Mouse (Mus musculus) liver, embryonic 14.5 days (tissue): ENCODE measurements around the gene Spats2. TPM values are rescaled to one million over a fixed set of nuclear protein-coding genes. Genes with fewer than 3 reads are reported as not detected.
"Not testable (repeated sequence)": the region's sequence is repeated elsewhere in the genome, so short reads cannot be mapped to it uniquely, and the experiment has no call there.

ENCODE experiments used
- ATAC-seq: fragments of 200-750 bp; cut with Nextera tagmentation; 2 replicates; pipeline ENCODE4 v1.8.0; 2017; ENCODE audit warnings: moderate number of reproducible peaks, mild to moderate bottlenecking, moderate library complexity; ENCODE audit not compliant: insufficient read depth
- DNase-seq, 3 experiments: peaks; one replicate each; pipeline ENCODE4 v3.0.0-alpha.2; 2012 to 2013; ENCODE audit warnings: low read depth in 3 of 3, low spot score in 3 of 3
- H3K27ac ChIP-seq: fragments of 300-500 bp; sonication (generic); 2 replicates; pipeline ENCODE4 v1.5.1; 2014; ENCODE audit warnings: moderate library complexity, mild to moderate bottlenecking, control low read depth, inconsistent platforms
- H3K27me3 ChIP-seq: fragments of 300-500 bp; sonication (generic); 2 replicates; pipeline ENCODE4 v1.6.1; 2014; ENCODE audit warnings: mild to moderate bottlenecking, low read length, moderate library complexity; ENCODE audit not compliant: control insufficient read depth, insufficient read depth
- H3K36me3 ChIP-seq: fragments of 300-500 bp; sonication (generic); replicated peaks from 2 replicates; pipeline ENCODE4 v1.6.1; 2014; ENCODE audit warnings: low read depth; ENCODE audit not compliant: control insufficient read depth, insufficient read depth
- H3K4me1 ChIP-seq, 2 experiments: fragments of 200-500 bp in 1 of 2; fragments of 300-500 bp in 1 of 2; sonication (generic) in 1 of 2; replicated peaks; 2 replicates each; pipeline ENCODE4 v1.6.1; 2012 to 2014; ENCODE audit warnings: antibody characterized with exemption in 1 of 2, inconsistent platforms in 1 of 2, low read length in 1 of 2; ENCODE audit not compliant: control insufficient read depth in 2 of 2, insufficient read depth in 2 of 2
- H3K4me2 ChIP-seq: fragments of 300-500 bp; sonication (generic); 2 replicates; pipeline ENCODE4 v1.6.1; 2014; ENCODE audit warnings: low read depth, mild to moderate bottlenecking, control low read depth, moderate library complexity
- H3K4me3 ChIP-seq, 2 experiments: fragments of 200-500 bp in 1 of 2; fragments of 300-500 bp in 1 of 2; sonication (generic) in 1 of 2; 2 replicates each; pipeline ENCODE4 v1.5.1; 2012 to 2014; ENCODE audit warnings: low read depth in 2 of 2, low read length in 2 of 2, mild to moderate bottlenecking in 2 of 2, control low read depth in 1 of 2, inconsistent platforms in 1 of 2, moderate library complexity in 1 of 2; ENCODE audit not compliant: insufficient read depth in 1 of 2
- H3K9ac ChIP-seq: fragments of 300-500 bp; sonication (generic); replicated peaks from 2 replicates; pipeline ENCODE4 v1.6.1; 2014; ENCODE audit warnings: mild to moderate bottlenecking, control low read depth, moderate library complexity
- H3K9me3 ChIP-seq: fragments of 300-500 bp; sonication (generic); 2 replicates; pipeline ENCODE4 v1.6.1; 2016; ENCODE audit warnings: low read length, mixed read lengths; ENCODE audit not compliant: control insufficient read depth
- CTCF ChIP-seq: IDR thresholded peaks from 2 replicates; pipeline ENCODE4 v1.5.1; 2016; ENCODE audit warnings: antibody characterized with exemption, low read depth, control low read depth
- EP300 ChIP-seq: IDR thresholded peaks from 2 replicates; pipeline ENCODE4 v1.6.1; 2016; ENCODE audit warnings: antibody characterized with exemption, low read depth
- whole genome bisulfite sequencing: fragments of 180-500 bp; shearing (Covaris S2); extraction: QIAGEN DNeasy Blood & Tissue Kit; methylation state at CpG from one replicate; pipeline ENCODE4 v1.1.7; 2014; ENCODE audit not compliant: insufficient replicate concordance; 5-methylcytosine and 5-hydroxymethylcytosine counted together
- polyA plus RNA-seq, 2 experiments: library from polyadenylated mRNA; depleted of rRNA in 1 of 2; stranded (reverse) in 1 of 2; unstranded in 1 of 2; fragments of >200 nt; fragmentation: Nextera tagmentation in 1 of 2; extraction: Ambion mirVana in 1 of 2; gene quantifications; 2 replicates each; pipeline versions ENCODE4 v1.2.1 to v1.2.3; 2012 to 2014

The Spats2 gene
- polyA plus RNA-seq, 2 experiments = 6.7 to 7.7 TPM

DNA sequence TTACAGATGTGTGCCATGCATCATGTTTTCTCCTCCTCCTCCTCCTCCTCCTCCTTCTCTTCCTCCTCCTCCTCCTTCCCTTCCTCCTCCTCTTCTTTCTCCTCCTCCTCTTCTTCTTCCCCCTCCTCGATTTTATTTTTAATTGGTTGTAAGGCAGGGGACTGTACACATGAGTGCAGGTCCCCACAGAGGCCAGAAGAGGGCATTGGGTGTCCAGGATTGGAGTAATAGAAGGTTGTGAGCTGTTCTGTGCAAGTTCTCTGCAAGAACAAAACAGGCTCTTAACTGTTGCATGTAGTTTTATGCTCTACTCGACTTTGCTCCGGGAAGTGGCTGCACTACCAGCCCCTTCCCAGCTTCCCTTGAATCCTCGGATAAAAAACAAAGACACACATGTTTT is 114.4 kb downstream of the Spats2 start:
- no peak overlapping the region for H3K27ac ChIP-seq
- DNase-seq = no peak
- no peaks in the 10 kb centered on the region for H3K27me3 ChIP-seq
- no peak overlapping the region for H3K4me2 ChIP-seq
- H3K4me3 ChIP-seq = no peak overlapping the region
- no peak overlapping the region for H3K9ac ChIP-seq
- TF ChIP-seq EP300 (no peak), CTCF (peak; percentile 42; the same call in 1 of the 2 replicates)
- H3K36me3 ChIP-seq = no peaks in the 10 kb centered on the region; the same call in 1 of the 2 replicates
- no peak for ATAC-seq
- WGBS = 48% methylated on average over 4 of the region's 4 CpGs
- H3K4me1 ChIP-seq = no peaks in the 10 kb centered on the region
- H3K9me3 ChIP-seq = no peaks in the 10 kb centered on the region

GRCm38 (mm10) chr15:99241249-99241648 is 115.5 kb downstream of the Spats2 start:
- H3K27ac ChIP-seq = no peak overlapping the region
- no peak overlapping the region for H3K4me2 ChIP-seq
- WGBS = 70% methylated on average over 4 of the region's 4 CpGs
- H3K4me3 ChIP-seq = no peak overlapping the region
- H3K4me1 ChIP-seq = no peaks in the 10 kb centered on the region
- TF ChIP-seq EP300 = no peak
- TF ChIP-seq CTCF = no peak
- no peak overlapping the region for H3K9ac ChIP-seq
- no peaks in the 10 kb centered on the region for H3K9me3 ChIP-seq
- ATAC-seq = no peak
- no peaks in the 10 kb centered on the region; the same call in 1 of the 2 replicates for H3K36me3 ChIP-seq
- DNase-seq = no peak
- H3K27me3 ChIP-seq = no peaks in the 10 kb centered on the region

DNA sequence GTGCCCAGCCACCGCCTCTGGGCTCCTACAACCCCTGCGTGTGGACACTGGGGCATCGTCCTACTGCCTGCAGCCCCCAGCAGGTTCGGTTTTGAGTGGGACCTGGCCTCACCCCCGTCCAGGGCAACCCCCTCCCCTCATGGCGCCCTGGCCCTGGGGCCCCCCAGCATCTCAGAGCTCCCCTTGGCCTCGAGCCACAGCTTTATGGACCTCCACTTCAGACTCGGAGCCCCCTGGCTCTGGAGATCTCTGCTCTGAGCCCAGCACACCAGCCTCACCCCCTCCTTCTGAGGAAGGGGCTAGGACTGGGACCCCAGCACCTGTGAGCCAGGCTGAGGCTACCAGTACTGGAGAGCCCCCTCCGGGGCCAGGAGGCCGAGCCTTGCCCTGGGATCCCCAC is 116.3 kb downstream of the Spats2 start:
- Histone ChIP-seq H3K4me1 (no peaks in the 10 kb centered on the region), H3K36me3 (no peaks in the 10 kb centered on the region; the same call in 1 of the 2 replicates), H3K9me3 (no peaks in the 10 kb centered on the region), H3K27ac (no peak overlapping the region), H3K9ac (no peak overlapping the region), H3K27me3 (no peaks in the 10 kb centered on the region), H3K4me3 (no peak overlapping the region), H3K4me2 (no peak overlapping the region)
- WGBS = 83% methylated on average over 10 of the region's 10 CpGs
- ATAC-seq (no peak), DNase-seq (no peak)
- TF ChIP-seq EP300 (no peak), CTCF (no peak)

- H3K9me3 ChIP-seq, H3K27ac ChIP-seq, H3K36me3 ChIP-seq, H3K4me3 ChIP-seq, DNase-seq, H3K4me1 ChIP-seq, H3K9ac ChIP-seq, H3K4me2 ChIP-seq, H3K27me3 ChIP-seq, ATAC-seq: not testable (repeated sequence)
- 78% methylated on average over 6 of the region's 6 CpGs for WGBS
Observed at GRCm38 (mm10) chr15:99246736-99247135, 121.0 kb downstream of the Spats2 start.

DNA sequence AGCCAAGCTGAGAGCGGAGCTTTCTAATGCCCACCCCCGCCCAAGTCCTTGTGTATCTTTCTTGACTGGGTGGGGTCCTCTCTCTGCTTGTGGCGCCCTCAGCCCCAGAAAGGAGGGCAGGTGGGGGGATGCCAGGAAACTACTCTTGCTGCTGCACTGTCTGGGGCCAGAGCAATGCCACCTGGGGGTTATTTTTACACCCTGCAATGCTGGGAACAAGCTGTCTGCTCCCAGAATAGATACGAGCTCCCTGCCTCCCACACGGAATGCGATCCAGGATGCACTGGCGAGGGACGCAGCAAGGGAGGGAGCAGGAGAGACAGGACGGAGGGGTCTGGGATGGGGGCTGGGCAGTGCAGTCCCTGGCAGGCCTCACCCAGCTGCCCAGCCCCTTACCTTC is 123.3 kb downstream of the Spats2 start:
- Histone ChIP-seq H3K27me3 (no peaks in the 10 kb centered on the region), H3K4me1 (peaks cover 5 to 15% of the 10 kb centered on the region in 2 experiments; a peak in 3 of 4 replicates), H3K4me3 (no peak overlapping the region), H3K27ac (no peak overlapping the region), H3K36me3 (peaks cover 2% of the 10 kb centered on the region), H3K4me2 (no peak overlapping the region), H3K9me3 (no peaks in the 10 kb centered on the region), H3K9ac (no peak overlapping the region)
- WGBS = 77% methylated on average over 9 of the region's 9 CpGs
- TF ChIP-seq CTCF (no peak), EP300 (no peak)
- DNase-seq = no peak
- ATAC-seq = no peak
